Mouse (Mus musculus) midbrain, embryonic 12.5 days (tissue): ENCODE data around the gene Eif2b4. TPM values are rescaled to one million over a fixed set of nuclear protein-coding genes. Genes with fewer than 3 reads are reported as not detected.

ENCODE experiments used
- ATAC-seq: fragments of 200-750 bp; cut with Nextera tagmentation; 2 replicates; pipeline ENCODE4 v1.8.0; 2017; ENCODE audit warnings: low read depth, moderate TSS enrichment, moderate library complexity; ENCODE audit not compliant: low FRiP score
- H3K27ac ChIP-seq: fragments of 300-500 bp; sonication (generic); replicated peaks from 2 replicates; pipeline ENCODE4 v1.5.1; 2016; ENCODE audit warnings: mild to moderate bottlenecking
- H3K27me3 ChIP-seq: fragments of 300-500 bp; sonication (generic); 2 replicates; pipeline ENCODE4 v1.6.1; 2016; ENCODE audit warnings: mild to moderate bottlenecking
- H3K36me3 ChIP-seq: fragments of 300-500 bp; sonication (generic); 2 replicates; pipeline ENCODE4 v1.6.1; 2016
- H3K4me1 ChIP-seq: fragments of 300-500 bp; sonication (generic); 2 replicates; pipeline ENCODE4 v1.6.1; 2016
- H3K4me2 ChIP-seq: fragments of 300-500 bp; sonication (generic); replicated peaks from 2 replicates; pipeline ENCODE4 v1.6.1; 2016; ENCODE audit warnings: mild to moderate bottlenecking, moderate library complexity
- H3K4me3 ChIP-seq: fragments of 300-500 bp; sonication (generic); 2 replicates; pipeline ENCODE4 v1.5.1; 2016; ENCODE audit warnings: mild to moderate bottlenecking
- H3K9ac ChIP-seq: fragments of 300-500 bp; sonication (generic); replicated peaks from 2 replicates; pipeline ENCODE4 v1.6.1; 2016; ENCODE audit warnings: mild to moderate bottlenecking, moderate library complexity
- H3K9me3 ChIP-seq: fragments of 300-500 bp; sonication (generic); 2 replicates; pipeline ENCODE4 v1.6.1; 2016; ENCODE audit warnings: mild to moderate bottlenecking
- WGBS: fragments of 180-500 bp; shearing (Covaris S2); methylation state at CpG from one replicate; pipeline ENCODE4 v1.1.7; 2016; 5-methylcytosine and 5-hydroxymethylcytosine counted together
- polyA plus RNA-seq: library from polyadenylated mRNA; unstranded; fragments of >200 nt; fragmentation: Nextera tagmentation; extraction: Ambion mirVana; gene quantifications from 2 replicates; pipeline ENCODE4 v1.2.1, GENCODE M21; 2016

Gene Eif2b4
- polyA plus RNA-seq, 1 experiment from 2014 or later: 65.6 TPM

GRCm38 (mm10) chr5:31198616-31199320, 5.5 kb upstream of the Eif2b4 start:
- no peak for ATAC-seq
- no peak overlapping the region for H3K27ac ChIP-seq
- peaks cover 31% of the 10 kb centered on the region for H3K4me1 ChIP-seq
- 90% methylated on average over 5 of the region's 5 CpGs for WGBS
- no peak overlapping the region for H3K9ac ChIP-seq
- no peak overlapping the region for H3K4me2 ChIP-seq
- H3K9me3 ChIP-seq: peaks cover 5% of the 10 kb centered on the region
- peaks cover 74% of the 10 kb centered on the region for H3K36me3 ChIP-seq
- H3K27me3 ChIP-seq: no peaks in the 10 kb centered on the region
- H3K4me3 ChIP-seq: no peak overlapping the region

- peaks cover 32% of the 10 kb centered on the region for H3K4me1 ChIP-seq
- H3K36me3 ChIP-seq: peaks cover 68% of the 10 kb centered on the region
- no peak for ATAC-seq
- WGBS: 89% methylated on average over 9 of the region's 9 CpGs
- H3K4me3 ChIP-seq: no peak overlapping the region
- no peaks in the 10 kb centered on the region for H3K27me3 ChIP-seq
- H3K27ac ChIP-seq: no peak overlapping the region
- H3K9ac ChIP-seq: no peak overlapping the region
- H3K4me2 ChIP-seq: no peak overlapping the region
- H3K9me3 ChIP-seq: peaks cover 5% of the 10 kb centered on the region
These were observed 4.9 kb upstream of the Eif2b4 start for GRCm38 (mm10) chr5:31198170-31198569.

DNA sequence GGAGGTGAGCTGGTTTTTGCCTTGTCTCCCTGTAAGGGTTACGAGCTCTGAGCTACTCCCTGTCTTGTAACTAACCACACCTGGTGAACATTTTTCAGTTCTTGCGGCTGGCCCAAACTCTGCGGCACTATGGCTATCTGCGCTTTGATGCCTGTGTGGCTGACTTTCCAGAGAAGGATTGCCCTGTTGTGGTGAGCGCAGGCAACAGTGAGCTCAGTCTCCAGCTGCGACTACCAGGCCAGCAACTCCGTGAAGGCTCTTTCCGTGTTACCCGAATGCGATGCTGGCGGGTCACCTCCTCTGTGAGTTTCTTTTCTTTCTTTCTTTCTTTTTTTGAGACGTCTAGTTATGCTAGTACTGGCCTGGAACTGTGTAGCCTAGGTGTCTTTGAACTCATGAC, 3.8 kb upstream of the Eif2b4 start:
- Histone ChIP-seq H3K9me3 (peaks cover 5% of the 10 kb centered on the region), H3K36me3 (peaks cover 62% of the 10 kb centered on the region), H3K9ac (no peak overlapping the region), H3K4me3 (no peak overlapping the region), H3K27ac (no peak overlapping the region), H3K4me2 (no peak overlapping the region), H3K27me3 (no peaks in the 10 kb centered on the region), H3K4me1 (peaks cover 30% of the 10 kb centered on the region)
- WGBS: 95% methylated on average over 12 of the region's 12 CpGs
- no peak for ATAC-seq

GRCm38 (mm10) chr5:31196207-31196606, 3.0 kb upstream of the Eif2b4 start:
- H3K9ac ChIP-seq: no peak overlapping the region
- no peaks in the 10 kb centered on the region for H3K27me3 ChIP-seq
- peaks cover 32% of the 10 kb centered on the region for H3K4me1 ChIP-seq
- no peak overlapping the region for H3K27ac ChIP-seq
- H3K9me3 ChIP-seq: peaks cover 5% of the 10 kb centered on the region
- no peak for ATAC-seq
- H3K4me2 ChIP-seq: no peak overlapping the region
- WGBS: 95% methylated on average over 10 of the region's 10 CpGs
- H3K36me3 ChIP-seq: peaks cover 62% of the 10 kb centered on the region
- H3K4me3 ChIP-seq: no peak overlapping the region

DNA sequence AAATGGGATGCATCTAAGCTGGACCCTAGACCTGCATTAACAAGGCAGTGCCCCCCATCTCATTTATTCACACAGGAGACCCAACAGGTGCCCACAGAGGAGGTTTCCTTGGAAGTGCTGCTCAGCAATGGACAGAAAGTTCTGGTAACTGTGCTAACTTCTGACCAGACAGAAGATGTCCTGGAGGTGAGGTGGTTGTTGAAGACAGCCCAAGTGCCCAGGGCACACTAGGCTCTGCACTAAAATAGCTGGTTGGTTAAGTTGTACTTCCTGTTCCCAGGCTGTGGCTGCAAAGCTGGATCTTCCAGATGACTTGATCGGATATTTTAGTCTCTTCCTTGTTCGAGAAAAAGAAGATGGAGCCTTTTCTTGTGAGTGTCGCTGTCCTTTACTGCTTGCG, 2.4 kb upstream of the Eif2b4 start:
- Histone ChIP-seq H3K4me1 (peaks cover 26% of the 10 kb centered on the region), H3K36me3 (peaks cover 66% of the 10 kb centered on the region), H3K27ac (no peak overlapping the region), H3K9ac (no peak overlapping the region), H3K4me3 (no peak overlapping the region), H3K27me3 (no peaks in the 10 kb centered on the region), H3K9me3 (peaks cover 5% of the 10 kb centered on the region), H3K4me2 (no peak overlapping the region)
- ATAC-seq: no peak
- 94% methylated on average over 4 of the region's 4 CpGs for WGBS

- Histone ChIP-seq H3K4me2 (peak overlapping the region; percentile 90), H3K9ac (no peak overlapping the region), H3K36me3 (peaks cover 66% of the 10 kb centered on the region), H3K4me1 (peaks cover 20% of the 10 kb centered on the region), H3K9me3 (no peaks in the 10 kb centered on the region), H3K4me3 (peak overlapping the region; percentile 90), H3K27ac (no peak overlapping the region), H3K27me3 (no peaks in the 10 kb centered on the region)
- 91% methylated on average over 16 of the region's 16 CpGs for WGBS
- ATAC-seq: no peak
These were observed 1.6 kb upstream of the Eif2b4 start for GRCm38 (mm10) chr5:31194486-31195485.

GRCm38 (mm10) chr5:31193631-31194281, 526 bp upstream of the Eif2b4 start:
- H3K36me3 ChIP-seq: peaks cover 62% of the 10 kb centered on the region
- no peak for ATAC-seq
- no peaks in the 10 kb centered on the region for H3K27me3 ChIP-seq
- no peaks in the 10 kb centered on the region for H3K9me3 ChIP-seq
- H3K9ac ChIP-seq: peak overlapping the region; percentile 91
- H3K27ac ChIP-seq: peak overlapping the region; percentile 73
- whole genome bisulfite sequencing: 15% methylated on average over 25 of the region's 25 CpGs
- H3K4me3 ChIP-seq: peak overlapping the region; percentile 90
- H3K4me2 ChIP-seq: peak overlapping the region; percentile 90
- peaks cover 20% of the 10 kb centered on the region for H3K4me1 ChIP-seq

DNA sequence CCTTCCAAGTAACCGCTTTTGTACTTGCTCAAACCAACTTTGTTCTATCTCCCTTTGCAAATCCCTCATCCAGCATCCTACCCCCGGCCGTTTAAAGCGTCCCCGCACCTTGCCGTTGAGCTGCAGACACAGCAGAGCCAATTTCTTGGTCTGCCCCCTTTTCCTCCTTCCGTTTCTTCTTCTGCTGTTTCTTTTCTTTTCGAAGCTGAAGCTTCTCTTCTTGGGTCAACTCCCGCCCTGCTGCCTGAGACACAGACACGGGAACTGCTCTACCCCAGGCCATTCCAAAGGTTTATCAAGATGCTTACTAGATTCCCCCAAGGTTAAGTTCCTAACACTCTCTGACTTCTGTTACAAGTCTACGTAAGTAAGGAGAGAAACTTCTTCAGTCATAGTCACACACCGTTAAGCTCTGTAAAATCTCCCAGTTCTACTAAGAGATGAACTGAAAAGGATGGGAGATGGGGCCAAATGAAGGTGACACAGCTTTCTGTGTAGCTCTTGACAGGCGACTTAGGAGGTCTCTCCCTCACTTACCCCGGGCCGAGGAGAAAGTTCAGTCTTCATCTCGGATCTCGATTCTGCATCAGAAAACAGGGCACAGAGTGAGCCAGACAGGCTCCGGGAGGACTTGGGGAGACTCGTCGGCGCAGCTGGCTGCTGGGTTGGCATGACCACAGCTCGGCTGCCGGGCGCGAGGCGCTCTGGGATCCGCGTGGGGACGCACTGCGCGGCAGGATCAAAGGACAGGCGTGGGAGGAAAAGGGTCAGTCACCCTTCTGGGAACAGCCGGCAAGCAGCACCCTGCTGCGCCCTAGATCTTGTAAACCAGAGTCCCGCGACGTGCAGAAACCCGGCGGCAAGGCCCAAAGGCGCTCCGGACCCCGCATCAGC, 938 bp downstream of the Eif2b4 start:
- Histone ChIP-seq H3K4me1 (peaks cover 20% of the 10 kb centered on the region), H3K4me3 (peak overlapping the region; percentile 90), H3K36me3 (peaks cover 62% of the 10 kb centered on the region), H3K9ac (peak overlapping the region; percentile 91), H3K27me3 (no peaks in the 10 kb centered on the region), H3K9me3 (no peaks in the 10 kb centered on the region), H3K4me2 (peak overlapping the region; percentile 90), H3K27ac (peak overlapping the region; percentile 72)
- whole genome bisulfite sequencing: 14% methylated on average over 42 of the region's 42 CpGs
- ATAC-seq: peak; percentile 64; the same call in 1 of the 2 replicates

GRCm38 (mm10) chr5:31190201-31190600, 3.0 kb downstream of the Eif2b4 start:
- Histone ChIP-seq H3K27ac (no peak overlapping the region), H3K4me2 (no peak overlapping the region), H3K27me3 (no peaks in the 10 kb centered on the region), H3K9me3 (no peaks in the 10 kb centered on the region), H3K4me1 (peaks cover 20% of the 10 kb centered on the region), H3K36me3 (peaks cover 47% of the 10 kb centered on the region), H3K9ac (no peak overlapping the region), H3K4me3 (no peak overlapping the region)
- ATAC-seq: no peak
- 89% methylated on average over 9 of the region's 9 CpGs for WGBS

DNA sequence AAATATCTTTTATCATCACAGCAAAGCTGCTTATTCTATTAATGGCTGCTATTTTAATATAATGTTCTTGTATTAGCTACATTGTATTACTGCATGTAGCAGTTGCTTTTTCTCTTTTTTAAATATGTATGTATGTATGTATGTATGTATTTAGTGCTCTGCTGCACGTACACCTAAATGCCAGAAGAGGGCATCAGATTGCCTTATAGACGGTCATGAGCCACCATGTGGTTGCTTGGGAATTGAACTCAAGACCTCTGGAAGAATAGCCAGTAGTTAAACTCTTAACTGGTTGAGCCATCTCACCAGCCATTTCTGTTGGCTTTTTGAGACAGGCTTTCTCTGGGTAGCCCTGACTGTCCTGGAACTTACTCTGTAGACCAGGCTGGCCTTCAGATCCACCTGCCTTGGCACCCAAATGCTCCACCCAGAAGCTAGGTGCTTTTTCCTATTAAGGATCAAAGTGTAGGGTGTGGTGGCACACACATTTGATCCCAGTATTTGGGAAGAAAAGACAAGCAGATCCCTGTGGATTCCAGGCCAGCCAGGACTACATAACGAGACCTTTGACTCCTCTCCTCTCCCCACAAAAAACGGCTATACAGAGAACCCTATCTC, 4.9 kb downstream of the Eif2b4 start:
- no peaks in the 10 kb centered on the region for H3K9me3 ChIP-seq
- peaks cover 9% of the 10 kb centered on the region for H3K4me1 ChIP-seq
- H3K27ac ChIP-seq: no peak overlapping the region
- H3K27me3 ChIP-seq: no peaks in the 10 kb centered on the region
- WGBS: 81% methylated on average over 4 of the region's 4 CpGs
- peaks cover 40% of the 10 kb centered on the region for H3K36me3 ChIP-seq
- ATAC-seq: no peak
- H3K4me2 ChIP-seq: no peak overlapping the region
- no peak overlapping the region for H3K9ac ChIP-seq
- H3K4me3 ChIP-seq: no peak overlapping the region

DNA sequence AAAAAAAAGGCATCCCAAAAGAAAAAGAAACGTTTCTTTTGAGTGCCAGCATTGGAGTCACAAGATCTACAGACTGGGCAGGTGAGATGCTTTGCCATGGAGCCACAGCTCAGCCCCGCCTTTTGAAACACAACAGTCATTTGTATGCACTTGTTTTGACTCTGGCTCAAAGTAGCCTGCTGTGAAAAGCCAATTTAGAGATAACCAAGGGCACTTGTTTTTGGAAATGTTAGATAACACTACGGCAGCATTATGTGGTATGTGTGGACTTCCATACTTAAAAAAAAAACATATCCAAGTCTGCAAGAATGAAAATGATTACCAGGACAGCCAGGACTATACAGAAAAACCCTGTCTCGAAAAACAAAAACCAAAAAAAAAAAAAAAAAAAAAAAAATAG, 9.6 kb downstream of the Eif2b4 start:
- Histone ChIP-seq H3K4me2 (no peak overlapping the region), H3K9ac (no peak overlapping the region), H3K27me3 (no peaks in the 10 kb centered on the region), H3K27ac (no peak overlapping the region), H3K36me3 (peaks cover 19% of the 10 kb centered on the region), H3K9me3 (no peaks in the 10 kb centered on the region), H3K4me3 (no peak overlapping the region), H3K4me1 (peaks cover 9% of the 10 kb centered on the region)
- ATAC-seq: no peak
- WGBS: 64% methylated on average over 4 of the region's 4 CpGs
